Mouse (Mus musculus) cerebral cortex, adult 2 months (tissue): ENCODE measurements around the gene Evl.

ENCODE experiments used
- WGBS: fragments of 180-500 bp; shearing (Covaris S2); methylation state at CpG from one replicate; pipeline ENCODE4 v1.1.7; 2018; 5-methylcytosine and 5-hydroxymethylcytosine counted together

Evl gene

GRCm38 (mm10) chr12:108554120-108554841 is at the start of gene Evl:
Gene Evl, plus strand, starts transcription at chr12:108554720.
- WGBS = 2% methylated on average over 48 of the region's 50 CpGs

- 87% methylated on average over 2 of the region's 2 CpGs for WGBS
These were observed 48.7 kb upstream of the Evl start for GRCm38 (mm10) chr12:108505846-108506245.

DNA sequence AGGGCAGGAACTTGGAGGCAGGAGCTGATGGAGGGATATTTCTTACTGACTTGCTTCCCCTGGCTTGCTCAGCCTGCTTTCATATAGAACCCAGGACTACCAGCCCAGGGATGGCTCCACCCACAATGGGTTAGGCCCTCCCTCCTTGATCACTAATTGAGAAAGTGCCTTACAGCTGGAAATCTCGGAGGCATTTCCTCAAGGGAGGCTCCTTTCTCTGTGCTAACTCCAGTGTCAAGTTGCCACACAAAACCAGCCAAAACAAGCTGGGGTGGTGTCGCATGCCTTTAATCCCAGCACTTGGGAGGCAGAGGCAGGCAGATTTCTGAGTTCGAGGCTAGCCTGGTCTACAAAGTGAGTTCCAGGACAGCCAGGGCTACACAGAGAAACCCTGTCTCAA is 47.5 kb upstream of the Evl start:
- 69% methylated on average over 3 of the region's 3 CpGs for WGBS

DNA sequence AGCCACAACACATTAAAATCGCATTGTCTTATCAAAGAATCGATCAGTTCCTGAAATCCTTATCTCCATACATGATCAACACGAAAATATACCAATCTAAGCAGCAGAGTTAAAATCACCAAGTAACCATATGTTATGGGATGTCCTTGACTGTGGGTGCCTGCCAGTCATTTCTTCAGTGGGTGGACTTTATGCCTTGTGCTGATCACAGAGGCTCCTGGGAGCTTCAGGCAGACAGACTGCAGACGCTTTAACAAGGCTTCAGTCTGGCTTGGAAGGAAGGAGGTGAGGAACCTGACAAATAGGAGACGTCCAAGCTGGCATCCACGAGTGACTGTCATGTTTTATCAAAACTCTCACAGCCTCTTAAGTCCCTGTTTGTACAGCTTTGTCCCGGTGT is 43.9 kb upstream of the Evl start:
- 46% methylated on average over 7 of the region's 7 CpGs for WGBS

- WGBS = 2% methylated on average over 3 of the region's 3 CpGs
These were observed 43.5 kb upstream of the Evl start for GRCm38 (mm10) chr12:108511009-108511408.

DNA sequence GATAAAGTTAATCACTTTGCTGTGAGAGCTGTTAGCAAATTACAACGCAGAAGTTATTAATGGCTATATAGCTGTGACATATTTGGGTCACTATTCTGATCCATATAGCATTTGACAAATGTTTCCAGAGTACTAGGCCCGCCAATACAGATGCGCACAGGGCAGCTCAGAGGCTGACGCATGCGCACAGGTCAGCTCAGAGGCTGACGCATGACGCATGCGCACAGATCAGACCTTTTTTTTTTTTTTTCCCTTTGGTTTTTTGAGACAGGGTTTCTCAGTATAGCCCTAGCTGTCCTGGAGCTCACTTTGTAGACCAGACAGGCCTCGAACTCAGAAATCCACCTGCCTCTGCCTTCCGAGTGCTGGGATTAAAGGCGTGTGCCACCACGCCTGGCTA is 39.1 kb upstream of the Evl start:
- WGBS = 95% methylated on average over 12 of the region's 12 CpGs

DNA sequence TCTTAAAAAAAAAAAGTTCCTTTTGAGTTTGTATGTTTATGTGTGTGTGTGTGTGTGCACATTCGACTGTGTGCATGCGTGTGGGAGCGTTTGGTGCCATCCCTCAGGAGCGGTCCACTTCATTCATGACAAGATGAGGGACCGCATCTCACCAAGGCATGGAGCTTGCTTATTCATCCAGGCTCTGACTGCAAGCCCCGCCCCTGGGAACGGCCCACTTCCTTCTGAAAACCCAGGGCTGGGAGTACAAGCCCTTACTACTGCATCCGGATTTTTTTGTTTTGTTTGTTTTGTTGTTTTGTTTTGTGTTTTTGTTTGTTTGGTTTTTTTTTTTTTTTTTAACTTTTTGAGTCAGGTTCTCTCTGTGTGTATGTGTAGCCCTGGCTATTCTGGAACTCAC is 35.1 kb upstream of the Evl start:
- 67% methylated on average over 8 of the region's 8 CpGs for WGBS

GRCm38 (mm10) chr12:108529214-108529613 is 25.3 kb upstream of the Evl start:
- 34% methylated on average over 8 of the region's 8 CpGs for WGBS

DNA sequence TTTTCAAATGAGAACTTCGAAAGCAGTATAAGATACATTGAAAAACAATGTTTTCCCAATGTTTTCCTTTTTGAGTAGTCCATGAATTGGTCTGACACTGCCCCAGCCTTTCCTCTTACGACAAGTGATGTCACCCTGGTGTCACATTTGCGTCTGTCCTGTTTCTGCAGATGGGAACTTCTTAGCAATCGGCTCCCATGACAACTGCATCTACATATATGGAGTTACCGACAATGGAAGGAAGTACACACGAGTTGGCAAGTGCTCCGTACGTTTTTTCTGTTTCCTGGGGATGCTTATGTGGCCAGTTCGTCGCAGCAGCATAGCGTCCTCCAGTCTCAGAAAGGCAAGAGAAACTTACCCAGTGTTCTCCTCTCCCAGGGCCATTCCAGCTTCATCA is 20.0 kb upstream of the Evl start:
- WGBS = 77% methylated on average over 11 of the region's 11 CpGs

DNA sequence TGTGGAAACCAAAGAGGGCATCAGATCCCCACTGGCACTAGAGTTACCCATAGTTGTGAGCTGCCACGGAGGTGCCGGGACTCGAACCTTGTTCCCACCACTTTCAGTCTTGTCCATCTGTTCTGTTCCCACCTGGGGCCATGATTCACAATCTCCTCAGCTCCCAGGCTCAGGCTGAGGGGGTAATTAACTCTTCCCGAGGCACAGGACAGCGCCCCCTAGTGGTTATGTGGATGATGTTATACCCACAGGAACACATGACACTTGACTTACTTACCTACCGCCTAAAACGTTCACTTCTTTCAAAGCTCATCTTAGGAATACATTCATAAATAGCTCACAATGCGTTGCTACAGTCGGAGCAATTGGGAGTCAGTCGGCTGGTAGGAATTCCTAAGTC is 18.1 kb upstream of the Evl start:
- 66% methylated on average over 10 of the region's 10 CpGs for WGBS

DNA sequence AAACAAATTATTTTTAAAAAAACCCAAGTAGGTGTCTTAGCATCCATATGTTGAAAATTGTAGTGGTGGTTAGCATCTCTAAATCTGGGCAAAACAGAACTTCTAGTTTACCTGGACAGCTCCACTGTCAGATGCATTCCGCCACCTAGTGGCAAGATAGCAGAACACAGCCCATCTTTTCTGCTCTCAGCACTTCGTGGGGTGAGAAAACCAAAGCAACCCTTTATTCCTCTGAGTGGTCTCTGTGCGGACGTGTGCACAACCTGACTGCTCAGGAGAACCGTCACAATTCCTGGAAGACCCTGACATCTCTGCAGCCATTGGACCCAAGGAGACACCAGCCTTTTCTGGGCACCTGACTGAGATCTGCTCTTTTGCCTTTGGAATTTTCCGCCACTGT is 13.4 kb upstream of the Evl start:
- 28% methylated on average over 6 of the region's 6 CpGs for WGBS

DNA sequence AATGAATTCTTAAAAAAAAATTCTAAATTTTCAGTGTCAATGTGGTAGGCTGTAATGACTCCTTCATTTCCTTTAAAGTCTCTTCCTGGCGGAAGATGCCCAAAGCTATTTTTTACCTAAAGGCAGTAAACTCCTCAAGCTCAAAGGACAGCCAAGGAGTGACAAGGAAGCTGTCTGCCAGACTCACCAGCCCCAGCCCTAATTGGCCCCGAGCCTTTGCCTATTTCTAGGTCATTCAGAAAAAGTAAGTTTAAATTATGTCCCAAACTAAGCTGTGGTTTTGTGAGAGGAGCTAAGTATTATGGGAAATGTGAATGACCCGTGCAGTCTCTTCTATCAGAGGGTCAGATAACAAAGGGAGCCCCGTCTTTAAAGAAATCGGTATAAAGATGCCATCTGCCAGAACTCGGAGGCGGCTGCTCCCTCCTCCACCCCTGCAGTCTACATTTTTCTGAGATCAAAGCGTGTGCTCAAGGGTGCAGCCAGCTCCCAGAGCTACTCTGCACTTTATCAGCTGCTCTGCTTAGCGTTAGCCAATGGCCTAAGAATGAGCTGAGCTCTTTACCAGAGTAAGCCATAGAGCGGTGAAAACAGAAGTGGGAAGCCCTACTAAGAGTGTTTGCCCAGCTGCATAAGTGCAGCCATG is 7.9 kb upstream of the Evl start:
- 7% methylated on average over 10 of the region's 10 CpGs for WGBS

GRCm38 (mm10) chr12:108547251-108547875 is 7.2 kb upstream of the Evl start:
- WGBS = 74% methylated on average over 15 of the region's 15 CpGs

DNA sequence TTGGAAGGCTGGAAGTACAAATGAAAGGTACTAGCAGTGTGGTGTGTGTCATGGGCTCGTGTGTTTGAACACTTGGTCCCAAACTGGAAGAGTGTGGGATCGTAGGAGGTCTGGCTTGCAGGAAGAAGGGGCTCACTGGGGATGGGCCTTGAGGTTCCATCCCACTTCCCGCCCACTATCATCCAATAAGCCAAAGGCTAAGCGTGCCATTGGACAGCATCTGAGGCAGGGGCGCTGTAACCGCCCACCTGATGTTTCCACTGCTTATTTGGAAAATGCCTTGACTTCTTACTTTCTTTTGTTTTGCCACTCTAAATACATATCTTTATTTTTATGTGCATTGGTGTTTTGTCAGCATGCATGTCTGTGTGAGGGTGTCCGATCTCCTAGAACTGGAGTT is 2.8 kb upstream of the Evl start:
- WGBS = 91% methylated on average over 7 of the region's 7 CpGs

- WGBS = 64% methylated on average over 6 of the region's 6 CpGs
These were observed 1.4 kb upstream of the Evl start for GRCm38 (mm10) chr12:108553079-108553478.

- 1% methylated on average over 86 of the region's 100 CpGs for WGBS
These were observed 489 bp downstream of the Evl start for GRCm38 (mm10) chr12:108554861-108555556.

GRCm38 (mm10) chr12:108563238-108563637 is 8.7 kb downstream of the Evl start:
- 71% methylated on average over 3 of the region's 3 CpGs for WGBS

- WGBS = 66% methylated on average over 12 of the region's 12 CpGs
These were observed 10.5 kb downstream of the Evl start for GRCm38 (mm10) chr12:108564910-108565506.

DNA sequence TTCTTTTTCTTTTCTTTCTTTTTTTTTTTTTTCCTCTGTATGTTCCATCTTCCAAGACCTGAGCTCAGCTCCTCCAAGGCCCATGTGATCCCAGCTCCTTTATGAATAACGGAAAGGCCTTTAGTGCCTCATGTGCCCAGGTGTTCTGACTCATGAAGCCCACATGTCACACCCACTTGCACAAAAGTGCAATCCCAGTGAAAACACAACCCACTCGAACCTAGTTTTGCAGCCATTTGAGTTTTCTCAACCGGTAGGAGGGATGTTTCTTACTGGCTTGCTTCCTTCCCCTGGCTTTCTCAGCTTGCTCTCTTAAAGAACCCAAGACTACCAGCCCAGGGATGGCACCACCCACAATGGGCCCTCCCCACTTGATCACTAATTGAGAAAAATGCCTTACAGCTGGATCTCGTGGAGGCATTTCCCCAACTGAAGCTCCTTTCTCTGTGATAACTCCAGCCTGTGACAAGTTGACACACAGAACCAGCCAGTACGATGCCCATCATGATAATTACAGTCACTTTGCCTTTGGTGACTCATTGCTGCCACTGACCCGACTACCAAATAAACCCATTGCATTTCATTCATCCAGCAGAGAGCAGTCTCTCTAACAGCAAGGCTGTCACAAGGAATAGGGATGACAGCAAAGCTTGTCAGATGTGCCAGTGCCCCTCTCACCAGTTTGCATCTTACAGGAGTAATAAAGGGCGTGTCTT is 24.8 kb downstream of the Evl start:
- 47% methylated on average over 7 of the region's 7 CpGs for WGBS

- WGBS = 43% methylated on average over 1 of the region's 1 CpGs
These were observed 29.3 kb downstream of the Evl start for GRCm38 (mm10) chr12:108583775-108584174.

- 69% methylated on average over 2 of the region's 2 CpGs for WGBS
These were observed 35.6 kb downstream of the Evl start for GRCm38 (mm10) chr12:108590131-108590530.
